Mouse (Mus musculus) intestine, embryonic 15.5 days (tissue): ENCODE measurements around the gene Slc22a15. TPM values are rescaled to one million over a fixed set of nuclear protein-coding genes. Genes with fewer than 3 reads are reported as not detected.
"Not testable (repeated sequence)": the region's sequence is repeated elsewhere in the genome, so short reads cannot be mapped to it uniquely, and the experiment has no call there.

ENCODE experiments used
- ATAC-seq: fragments of 200-750 bp; cut with Nextera tagmentation; 2 replicates; pipeline ENCODE4 v1.8.0; 2017; ENCODE audit warnings: moderate TSS enrichment, moderate library complexity
- H3K27ac ChIP-seq: fragments of 300-500 bp; sonication (generic); 2 replicates; pipeline ENCODE4 v1.5.1; 2015; ENCODE audit warnings: mild to moderate bottlenecking, inconsistent platforms
- H3K27me3 ChIP-seq: fragments of 300-500 bp; sonication (generic); replicated peaks from 2 replicates; pipeline ENCODE4 v1.6.1; 2015; ENCODE audit warnings: inconsistent platforms
- H3K36me3 ChIP-seq: fragments of 300-500 bp; sonication (generic); 2 replicates; pipeline ENCODE4 v1.6.1; 2015; ENCODE audit warnings: inconsistent platforms
- H3K4me1 ChIP-seq: fragments of 300-500 bp; sonication (generic); replicated peaks from 2 replicates; pipeline ENCODE4 v1.6.1; 2015; ENCODE audit warnings: inconsistent platforms
- H3K4me2 ChIP-seq: fragments of 300-500 bp; sonication (generic); replicated peaks from 2 replicates; pipeline ENCODE4 v1.6.1; 2015; ENCODE audit warnings: mild to moderate bottlenecking, inconsistent platforms
- H3K4me3 ChIP-seq: fragments of 300-500 bp; sonication (generic); replicated peaks from 2 replicates; pipeline ENCODE4 v1.5.1; 2015; ENCODE audit warnings: inconsistent platforms
- H3K9ac ChIP-seq: fragments of 300-500 bp; sonication (generic); 2 replicates; pipeline ENCODE4 v1.6.1; 2015; ENCODE audit warnings: inconsistent platforms
- H3K9me3 ChIP-seq: fragments of 300-500 bp; sonication (generic); 2 replicates; pipeline ENCODE4 v1.6.1; 2016; ENCODE audit warnings: inconsistent platforms
- WGBS: fragments of 180-500 bp; shearing (Covaris S2); methylation state at CpG from one replicate; pipeline ENCODE4 v1.1.7; 2015; 5-methylcytosine and 5-hydroxymethylcytosine counted together
- polyA plus RNA-seq: library from polyadenylated mRNA; unstranded; fragments of >200 nt; fragmentation: Nextera tagmentation; extraction: Ambion mirVana; gene quantifications from 2 replicates; pipeline ENCODE4 v1.2.1, GENCODE M21; 2015

Gene Slc22a15
- polyA plus RNA-seq, 1 experiment from 2014 or later: 6.5 TPM

DNA sequence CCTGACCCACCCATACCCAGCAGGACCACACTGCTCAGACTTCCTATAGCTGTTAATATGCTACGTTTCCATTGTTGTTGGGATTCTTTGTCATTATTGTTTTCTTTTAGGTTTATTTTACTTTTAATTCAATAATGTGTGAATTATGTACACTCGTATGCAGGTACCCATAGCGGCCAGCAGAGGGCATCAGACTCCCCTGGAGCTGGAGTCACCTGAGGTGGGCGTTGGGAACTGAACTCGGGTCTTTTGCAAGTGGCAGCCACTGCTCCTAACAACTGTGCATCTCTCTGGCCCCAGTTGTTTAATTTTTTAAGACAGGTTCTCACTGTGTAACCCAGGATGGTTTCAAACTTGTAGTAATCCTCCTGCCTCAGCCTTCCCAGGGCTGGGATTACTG lies 102.2 kb downstream of the Slc22a15 start:
- WGBS: 76% methylated on average over 5 of the region's 5 CpGs

DNA sequence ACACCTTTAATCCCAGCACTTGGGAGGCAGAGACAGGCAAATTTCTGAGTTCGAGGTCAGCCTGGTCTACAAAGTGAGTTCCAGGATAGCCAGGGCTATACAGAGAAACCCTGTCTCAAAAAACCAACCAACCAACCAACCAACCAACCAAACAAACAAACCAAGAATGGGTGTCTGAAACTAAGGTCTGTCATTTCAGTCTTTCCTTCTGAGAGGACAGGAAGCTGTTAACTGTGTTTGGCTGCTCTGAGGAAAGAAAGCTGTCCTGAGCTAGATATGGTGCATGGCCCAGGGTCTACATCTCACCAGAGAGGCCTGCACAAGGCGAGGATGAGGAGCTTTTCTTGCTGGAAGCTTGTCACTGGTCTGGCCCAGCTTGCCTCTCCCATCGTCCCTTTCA lies 103.5 kb downstream of the Slc22a15 start:
- H3K27ac ChIP-seq, ATAC-seq, H3K4me1 ChIP-seq, H3K9me3 ChIP-seq, H3K36me3 ChIP-seq, H3K27me3 ChIP-seq, H3K4me2 ChIP-seq, H3K4me3 ChIP-seq, H3K9ac ChIP-seq: not testable (repeated sequence)
- 77% methylated on average over 3 of the region's 3 CpGs for whole genome bisulfite sequencing

More for the DNA sequence above, 102.2 kb downstream of the Slc22a15 start:
- no peaks in the 10 kb centered on the region for H3K9me3 ChIP-seq
- H3K4me1 ChIP-seq: 0 out of 2 replicates have a peak, but pooled peaks cover 3% of the 10 kb centered on the region
- no peak overlapping the region for H3K9ac ChIP-seq
- H3K36me3 ChIP-seq: no peaks in the 10 kb centered on the region
- no peak for ATAC-seq
- no peak overlapping the region for H3K4me2 ChIP-seq
- no peak overlapping the region for H3K27ac ChIP-seq
- H3K27me3 ChIP-seq: no peaks in the 10 kb centered on the region
- no peak overlapping the region for H3K4me3 ChIP-seq

DNA sequence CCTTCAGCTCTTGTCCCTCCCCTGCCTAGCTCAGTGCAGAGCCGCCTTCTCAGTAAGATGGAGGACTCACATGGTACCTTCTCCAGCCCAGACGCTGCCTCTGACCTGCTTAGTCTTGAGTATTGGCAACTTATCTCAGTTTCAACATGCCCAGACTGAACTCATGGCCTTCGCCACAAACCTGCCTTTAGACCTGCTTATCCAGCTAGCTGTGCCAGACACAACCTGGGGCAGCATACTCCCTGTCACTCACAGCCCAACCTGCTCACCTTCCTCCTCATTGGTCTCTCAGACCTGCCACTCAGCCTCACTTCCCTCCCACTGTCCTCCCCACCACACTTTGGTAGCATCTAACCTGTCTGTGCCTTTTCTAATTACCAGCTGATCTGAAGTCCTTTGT lies 108.2 kb downstream of the Slc22a15 start:
- Histone ChIP-seq H3K36me3 (no peaks in the 10 kb centered on the region), H3K27me3 (no peaks in the 10 kb centered on the region), H3K4me1 (no peaks in the 10 kb centered on the region), H3K4me2 (no peak overlapping the region), H3K9ac (no peak overlapping the region), H3K4me3 (no peak overlapping the region), H3K9me3 (no peaks in the 10 kb centered on the region), H3K27ac (no peak overlapping the region)
- 87% methylated on average over 3 of the region's 3 CpGs for WGBS
- ATAC-seq: no peak

DNA sequence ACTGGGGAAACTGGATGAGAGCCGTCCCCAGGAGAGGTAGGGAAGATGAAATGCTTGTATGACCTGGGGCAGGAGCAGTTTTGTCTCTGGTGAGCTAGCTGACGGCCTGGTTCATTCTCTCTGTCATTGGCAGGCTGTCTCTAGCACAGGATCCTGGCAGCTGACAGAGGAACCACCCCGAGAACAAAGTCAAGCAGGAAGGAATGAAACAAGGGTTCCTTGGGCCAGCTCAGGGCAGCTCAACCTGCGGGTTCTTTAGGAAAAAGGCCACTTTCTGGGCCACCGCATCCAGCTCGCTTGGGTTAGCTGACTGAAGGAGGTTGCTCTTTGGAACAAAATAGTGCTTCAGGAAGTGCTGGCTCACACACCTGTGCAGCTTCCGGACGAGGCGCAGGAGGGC lies 109.5 kb downstream of the Slc22a15 start:
- Histone ChIP-seq H3K27ac (no peak overlapping the region), H3K9me3 (no peaks in the 10 kb centered on the region), H3K4me2 (no peak overlapping the region), H3K36me3 (no peaks in the 10 kb centered on the region), H3K4me3 (no peak overlapping the region), H3K27me3 (no peaks in the 10 kb centered on the region), H3K4me1 (no peaks in the 10 kb centered on the region), H3K9ac (no peak overlapping the region)
- ATAC-seq: no peak
- WGBS: 83% methylated on average over 9 of the region's 9 CpGs

DNA sequence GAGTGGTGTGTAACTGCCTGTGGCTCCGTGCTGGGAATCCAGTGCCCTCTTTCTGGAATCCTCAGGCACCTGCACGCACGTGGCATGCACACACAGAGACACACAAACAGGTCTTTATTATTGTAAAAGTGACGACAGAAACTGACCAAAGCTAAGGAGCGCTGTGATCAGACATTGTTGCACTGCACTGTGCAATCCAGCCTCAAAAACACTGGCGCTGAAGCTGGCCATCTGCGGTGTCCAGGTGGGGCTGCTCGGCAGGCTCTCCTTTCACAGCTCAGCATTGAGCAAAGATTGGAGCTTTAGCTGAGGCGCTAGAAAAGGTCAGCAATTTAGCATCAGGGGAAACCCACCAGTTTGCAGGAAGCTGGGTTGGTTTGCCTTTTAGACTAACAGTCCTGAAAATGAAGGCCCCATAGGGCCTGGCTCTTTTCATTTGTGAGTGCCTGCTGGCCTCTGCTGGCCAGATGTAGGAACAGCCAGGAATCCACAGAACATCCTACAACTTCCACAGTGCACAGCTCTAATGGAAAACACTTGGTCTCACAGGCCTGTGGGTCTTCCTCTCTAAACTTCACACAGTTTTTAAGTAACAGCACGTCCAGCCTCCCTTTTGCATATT lies 111.8 kb downstream of the Slc22a15 start:
- Histone ChIP-seq H3K27ac (no peak overlapping the region), H3K4me1 (no peaks in the 10 kb centered on the region), H3K9ac (no peak overlapping the region), H3K4me3 (no peak overlapping the region), H3K4me2 (no peak overlapping the region), H3K9me3 (no peaks in the 10 kb centered on the region), H3K36me3 (no peaks in the 10 kb centered on the region), H3K27me3 (no peaks in the 10 kb centered on the region)
- peak; percentile 81 for ATAC-seq
- WGBS: 62% methylated on average over 10 of the region's 10 CpGs

DNA sequence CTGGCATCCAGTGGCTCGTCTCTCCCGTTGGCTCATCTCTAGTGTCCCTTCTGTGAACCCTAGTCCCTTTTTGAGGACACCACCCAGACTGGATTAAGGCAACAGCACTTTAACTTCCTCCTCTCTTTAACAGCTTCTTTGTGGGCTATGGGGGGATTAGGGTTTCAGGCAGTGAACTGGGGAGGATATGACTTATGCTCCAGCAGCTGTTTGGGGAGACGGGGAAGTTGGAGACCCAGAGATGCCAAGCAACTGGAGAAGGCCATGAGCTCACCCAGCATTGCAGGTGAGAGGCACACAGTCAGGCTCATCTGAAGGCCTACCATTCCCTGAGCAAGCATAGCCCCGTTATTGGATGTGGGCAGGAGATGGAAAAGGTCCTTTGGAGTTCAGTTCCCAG lies 112.3 kb downstream of the Slc22a15 start:
- WGBS: 58% methylated on average over 4 of the region's 4 CpGs
- ATAC-seq: peak; percentile 5; the same call in 1 of the 2 replicates
- Histone ChIP-seq H3K9ac (no peak overlapping the region), H3K36me3 (no peaks in the 10 kb centered on the region), H3K4me1 (no peaks in the 10 kb centered on the region), H3K27ac (no peak overlapping the region), H3K9me3 (no peaks in the 10 kb centered on the region), H3K4me2 (no peak overlapping the region), H3K4me3 (no peak overlapping the region), H3K27me3 (no peaks in the 10 kb centered on the region)

DNA sequence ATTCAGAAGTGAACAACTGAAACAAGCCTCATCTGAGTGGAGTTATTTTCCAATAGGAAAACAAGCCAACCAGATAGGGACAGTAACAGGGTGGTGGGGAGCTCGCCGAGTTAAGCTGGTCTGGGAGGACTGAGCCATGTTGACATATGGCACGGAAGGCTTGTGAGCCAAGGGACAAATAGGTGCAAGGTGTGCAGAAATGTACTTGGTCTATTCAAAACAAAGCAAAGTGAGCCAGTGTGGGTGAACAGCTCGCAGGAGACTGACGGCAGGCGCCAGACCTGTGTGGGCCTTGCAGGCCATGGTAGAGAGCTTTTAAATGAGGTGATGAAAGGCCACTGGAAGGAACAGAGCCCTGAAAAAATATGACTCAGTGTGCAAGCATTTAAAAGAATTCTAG lies 116.6 kb downstream of the Slc22a15 start:
- ATAC-seq: no peak
- no peak overlapping the region for H3K4me3 ChIP-seq
- H3K27ac ChIP-seq: no peak overlapping the region
- H3K36me3 ChIP-seq: no peaks in the 10 kb centered on the region
- WGBS: 92% methylated on average over 6 of the region's 6 CpGs
- H3K9ac ChIP-seq: no peak overlapping the region
- peaks cover 14% of the 10 kb centered on the region for H3K4me1 ChIP-seq
- H3K9me3 ChIP-seq: no peaks in the 10 kb centered on the region
- no peaks in the 10 kb centered on the region for H3K27me3 ChIP-seq
- H3K4me2 ChIP-seq: no peak overlapping the region

DNA sequence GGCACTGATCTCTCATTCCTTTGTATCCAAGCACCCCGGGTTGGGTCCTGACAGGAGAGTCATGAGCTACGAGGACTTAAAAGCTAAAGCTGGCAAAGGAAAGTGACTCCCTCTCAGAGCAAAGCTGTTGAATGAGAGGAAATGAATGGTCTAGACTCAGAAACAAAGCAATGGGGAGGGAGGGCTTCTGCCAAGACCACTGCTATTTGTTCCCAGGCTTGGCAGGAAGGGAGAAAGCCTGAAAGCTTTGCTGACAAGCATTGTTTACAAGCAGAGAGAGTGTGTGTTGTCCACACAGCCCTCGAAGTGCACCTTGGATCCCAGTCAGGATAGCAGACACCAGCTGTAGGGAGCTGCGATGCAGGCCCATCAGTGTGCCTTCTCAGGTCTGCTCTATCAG lies 117.3 kb downstream of the Slc22a15 start:
- WGBS: 43% methylated on average over 4 of the region's 4 CpGs
- Histone ChIP-seq H3K4me3 (no peak overlapping the region), H3K27me3 (no peaks in the 10 kb centered on the region), H3K4me2 (no peak overlapping the region), H3K4me1 (peaks cover 14% of the 10 kb centered on the region), H3K36me3 (no peaks in the 10 kb centered on the region), H3K9me3 (no peaks in the 10 kb centered on the region), H3K9ac (no peak overlapping the region), H3K27ac (no peak overlapping the region)
- ATAC-seq: no peak

DNA sequence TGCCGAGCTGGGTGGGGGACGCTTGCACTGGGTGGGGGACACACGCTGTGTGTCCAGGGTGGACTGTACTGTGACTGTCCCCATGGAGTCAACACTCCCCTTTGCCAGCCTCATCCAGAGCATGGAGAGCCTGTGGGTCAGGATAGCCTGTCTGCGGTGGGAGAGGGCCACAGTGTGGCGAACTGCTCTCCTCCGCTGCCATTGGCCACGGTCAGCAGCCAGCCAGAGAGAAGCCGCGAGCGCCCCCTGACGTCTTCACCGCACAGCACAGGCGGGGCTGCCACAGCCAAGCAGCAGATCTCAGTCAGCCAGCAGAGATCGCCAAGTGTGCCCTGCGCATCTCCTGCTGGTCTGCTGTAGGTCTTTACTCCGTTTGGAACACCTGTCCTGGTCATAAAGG lies 118.1 kb downstream of the Slc22a15 start:
- H3K9ac ChIP-seq: no peak overlapping the region
- peak overlapping the region; percentile 46 for H3K4me2 ChIP-seq
- WGBS: 6% methylated on average over 16 of the region's 16 CpGs
- peak; percentile 89 for ATAC-seq
- no peak overlapping the region for H3K4me3 ChIP-seq
- peak overlapping the region; percentile 41 for H3K27ac ChIP-seq
- H3K27me3 ChIP-seq: no peaks in the 10 kb centered on the region
- peaks cover 14% of the 10 kb centered on the region for H3K4me1 ChIP-seq
- no peaks in the 10 kb centered on the region for H3K9me3 ChIP-seq
- no peaks in the 10 kb centered on the region for H3K36me3 ChIP-seq

Other genes starting within 250 kb of the Slc22a15 start
- gene Mab21l3, start 75.5 kb downstream of the Slc22a15 start, polyA plus RNA-seq: 5.8 and 6.4 TPM in 2 replicates
- gene Nhlh2, start 85.6 kb upstream of the Slc22a15 start, polyA plus RNA-seq: 0.06 TPM in 1 of 2 replicates, not detected in the other
- gene Casq2, start 162.0 kb upstream of the Slc22a15 start, polyA plus RNA-seq: 1.5 and 1.7 TPM in 2 replicates